Mouse (Mus musculus) adrenal gland, postnatal 25 days (tissue): ENCODE data around the gene Rev1. TPM values are rescaled to one million over a fixed set of nuclear protein-coding genes. Genes with fewer than 3 reads are reported as not detected.
"Not testable (repeated sequence)": the region's sequence is repeated elsewhere in the genome, so short reads cannot be mapped to it uniquely, and the experiment has no call there.

Experiments used
- DNase-seq: peaks from one replicate; pipeline ENCODE4 v3.0.0; 2021; ENCODE audit warnings: mixed read lengths
- total RNA-seq: library from RNA; stranded (reverse); gene quantifications from 2 replicates; pipeline ENCODE4 v1.2.3, GENCODE M21; 2021

Rev1 gene
- total RNA-seq, 1 experiment from 2014 or later: 30.1 TPM

GRCm38 (mm10) chr1:38062156-38062555, 67.4 kb downstream of the Rev1 start:
- not testable (repeated sequence) for DNase-seq

- no peak for DNase-seq
Observed at GRCm38 (mm10) chr1:38058417-38058816, 71.2 kb downstream of the Rev1 start.

- no peak for DNase-seq
Observed at GRCm38 (mm10) chr1:38055176-38055575, 74.4 kb downstream of the Rev1 start.

GRCm38 (mm10) chr1:38049562-38049961, 80.0 kb downstream of the Rev1 start:
- no peak for DNase-seq

- no peak for DNase-seq
Observed at GRCm38 (mm10) chr1:38048121-38048520, 81.5 kb downstream of the Rev1 start.

- no peak for DNase-seq
Observed at GRCm38 (mm10) chr1:38038898-38039297, 90.7 kb downstream of the Rev1 start.

GRCm38 (mm10) chr1:38037375-38037774, 92.2 kb downstream of the Rev1 start:
- DNase-seq: no peak

- no peak for DNase-seq
Observed at GRCm38 (mm10) chr1:38035521-38035920, 94.1 kb downstream of the Rev1 start.

GRCm38 (mm10) chr1:38031391-38031790, 98.2 kb downstream of the Rev1 start:
- no peak for DNase-seq

- DNase-seq: no peak
Observed at GRCm38 (mm10) chr1:38027301-38027700, 102.3 kb downstream of the Rev1 start.

GRCm38 (mm10) chr1:38014551-38015203, 114.9 kb downstream of the Rev1 start:
- no peak for DNase-seq

GRCm38 (mm10) chr1:38012509-38012908, 117.1 kb downstream of the Rev1 start:
- DNase-seq: no peak

- DNase-seq: no peak
Observed at GRCm38 (mm10) chr1:38012104-38012503, 117.5 kb downstream of the Rev1 start.

GRCm38 (mm10) chr1:38011647-38012046, 118.0 kb downstream of the Rev1 start:
- no peak for DNase-seq

- no peak for DNase-seq
Observed at GRCm38 (mm10) chr1:38006741-38007140, 122.9 kb downstream of the Rev1 start.

- DNase-seq: no peak
Observed at GRCm38 (mm10) chr1:38003046-38003445, 126.6 kb downstream of the Rev1 start.

Other genes starting within 250 kb of the Rev1 start
- 16.1 and 18.3 TPM in 2 replicates for gene Mitd1, start 239.4 kb downstream of the Rev1 start, total RNA-seq
- 181 and 191 TPM in 2 replicates for gene Mrpl30, start 239.3 kb downstream of the Rev1 start, total RNA-seq
- gene Lyg2, start 213.3 kb downstream of the Rev1 start, total RNA-seq: not detected in 2 replicates
- not detected in 2 replicates for gene Lyg1, start 172.0 kb downstream of the Rev1 start, total RNA-seq
- gene Txndc9, start 131.9 kb downstream of the Rev1 start, total RNA-seq: 59.9 and 86.4 TPM in 2 replicates
- gene Eif5b, start 131.8 kb downstream of the Rev1 start, total RNA-seq: 50.8 and 50.9 TPM in 2 replicates